Mouse (Mus musculus): ENCODE measurements around the gene Btbd6.

The Btbd6 gene

DNA sequence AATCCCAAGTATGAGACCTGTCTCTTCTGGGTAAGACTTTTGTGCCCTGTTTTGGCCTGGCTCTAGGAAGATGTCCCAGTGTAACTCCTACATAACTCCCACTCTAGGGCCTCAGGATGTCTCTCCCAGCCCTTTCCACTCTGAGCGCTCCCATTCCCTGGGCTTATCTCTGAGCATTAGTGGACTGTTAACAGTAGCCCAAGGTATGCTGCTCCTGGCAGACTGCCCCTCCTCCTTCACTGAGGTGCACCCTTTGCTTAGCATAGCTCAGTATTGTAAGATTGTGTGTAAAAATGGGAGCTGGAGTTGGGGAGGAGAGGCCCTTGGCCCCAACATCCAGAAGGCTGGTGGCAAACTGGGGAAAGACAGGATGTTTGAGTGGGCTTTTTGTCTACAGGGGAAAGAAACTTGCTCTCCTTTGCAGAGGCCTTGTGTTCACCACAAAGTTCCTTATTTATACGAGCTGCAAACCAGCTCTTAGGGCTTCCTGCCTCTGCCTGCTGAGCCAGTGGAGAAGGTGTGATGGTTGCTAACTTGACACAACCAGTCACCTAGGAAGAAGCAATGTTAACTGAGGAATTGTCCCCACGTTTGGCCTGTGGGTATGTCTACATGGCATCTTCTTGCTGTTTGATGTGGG lies 23.2 kb upstream of the Btbd6 start:
- DNase-seq (ENCODE audit: low spot score): no peak

DNA sequence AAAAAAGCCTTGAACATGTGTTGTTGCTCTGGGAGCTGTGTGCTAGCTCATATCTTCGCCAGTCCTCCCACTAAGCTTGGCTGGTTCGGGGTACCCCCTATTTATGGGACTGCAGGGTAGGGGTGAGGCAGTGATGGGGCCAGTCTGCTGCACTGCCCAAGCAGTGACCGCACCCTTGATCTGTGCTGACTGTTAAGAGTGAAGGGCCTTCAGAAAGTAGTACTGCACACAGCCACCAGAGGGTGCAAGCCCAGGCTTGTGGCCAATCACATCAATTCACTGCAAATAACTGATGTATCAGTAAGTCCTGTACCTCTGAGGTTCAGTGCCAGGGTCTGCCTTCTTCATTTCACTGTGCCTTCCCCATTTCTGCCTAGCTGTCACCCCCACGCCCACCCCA lies 20.5 kb upstream of the Btbd6 start:
- DNase-seq (ENCODE audit: low spot score): peak; percentile 68

DNA sequence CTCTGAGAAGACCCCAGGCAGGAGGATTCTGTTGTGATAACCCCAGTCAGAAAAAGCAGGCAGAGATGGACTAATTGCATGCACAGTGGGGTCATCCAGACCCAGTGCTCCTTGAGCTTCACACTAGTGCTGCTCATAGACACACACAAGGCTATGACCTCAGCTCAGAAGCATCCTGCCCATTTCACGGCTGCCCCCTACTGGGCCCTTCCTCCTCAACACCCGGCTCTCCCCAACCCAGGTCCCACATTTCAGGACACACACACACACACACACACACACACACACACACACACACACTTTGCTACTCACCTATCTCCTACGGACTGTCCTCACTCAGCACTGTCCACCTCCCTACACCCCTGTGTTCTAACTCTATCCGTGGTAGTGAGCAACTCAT lies 18.0 kb upstream of the Btbd6 start:
- no peak for DNase-seq (ENCODE audit: low spot score)

DNA sequence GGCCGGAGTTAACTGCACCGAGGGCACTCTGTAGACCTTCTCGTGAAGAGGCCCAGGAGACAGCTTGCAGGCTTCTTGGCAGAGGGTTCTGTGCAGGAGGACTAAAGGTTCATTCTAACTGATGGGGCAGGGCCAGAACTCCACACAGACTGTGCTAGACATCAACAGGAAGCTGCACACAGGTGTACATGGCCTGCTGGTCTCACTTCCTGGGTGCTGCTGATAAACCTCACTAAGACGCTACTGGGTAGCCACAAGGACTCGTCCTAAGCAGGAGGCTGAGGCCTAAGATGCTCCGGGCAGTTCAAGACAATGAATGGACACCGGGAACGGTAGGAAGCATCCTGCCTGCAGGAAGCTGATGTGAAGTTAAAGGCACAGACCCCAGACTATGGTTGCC lies 16.9 kb upstream of the Btbd6 start:
- DNase-seq (ENCODE audit: low spot score): no peak

DNA sequence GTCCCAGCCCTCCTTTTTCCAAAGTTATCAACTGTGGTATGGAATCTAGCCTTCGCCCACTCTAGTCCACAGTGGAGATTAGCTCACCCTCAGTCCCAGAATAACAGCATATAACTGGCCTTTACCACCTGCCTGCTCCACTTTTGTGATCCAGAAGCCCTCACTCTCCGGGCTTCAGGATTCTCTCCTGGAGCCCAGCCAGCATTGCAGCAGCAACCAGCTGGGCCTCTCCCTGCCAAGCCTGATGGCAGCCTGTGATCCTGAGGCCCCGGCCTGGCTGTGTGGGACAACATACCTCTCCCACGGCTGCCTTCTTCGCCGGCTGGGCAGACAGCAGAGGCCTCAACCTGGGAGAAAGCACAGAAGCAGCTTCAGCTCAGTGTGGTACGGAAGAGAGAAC lies 14.9 kb upstream of the Btbd6 start:
- no peak for DNase-seq (ENCODE audit: low spot score)

DNA sequence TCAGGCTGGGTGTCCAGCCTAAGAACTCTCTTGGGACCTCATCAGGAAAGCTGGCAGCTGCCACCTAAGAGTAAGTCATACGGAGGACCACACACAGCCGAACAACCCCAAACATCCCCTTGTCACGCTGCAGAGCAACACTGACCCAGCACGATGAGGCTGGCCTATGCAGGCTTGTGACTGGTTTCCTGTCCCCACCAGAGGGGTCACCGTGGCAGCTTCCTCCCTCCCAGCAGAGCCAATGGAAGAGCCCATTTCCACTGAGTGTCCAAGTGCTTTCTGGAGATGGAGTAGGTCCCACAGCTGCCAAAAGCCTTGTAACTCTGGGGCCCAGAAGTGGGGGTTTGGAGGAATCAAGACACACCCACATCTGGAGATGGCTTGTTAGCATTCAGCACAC lies 14.4 kb upstream of the Btbd6 start:
- DNase-seq (ENCODE audit: low spot score): no peak

DNA sequence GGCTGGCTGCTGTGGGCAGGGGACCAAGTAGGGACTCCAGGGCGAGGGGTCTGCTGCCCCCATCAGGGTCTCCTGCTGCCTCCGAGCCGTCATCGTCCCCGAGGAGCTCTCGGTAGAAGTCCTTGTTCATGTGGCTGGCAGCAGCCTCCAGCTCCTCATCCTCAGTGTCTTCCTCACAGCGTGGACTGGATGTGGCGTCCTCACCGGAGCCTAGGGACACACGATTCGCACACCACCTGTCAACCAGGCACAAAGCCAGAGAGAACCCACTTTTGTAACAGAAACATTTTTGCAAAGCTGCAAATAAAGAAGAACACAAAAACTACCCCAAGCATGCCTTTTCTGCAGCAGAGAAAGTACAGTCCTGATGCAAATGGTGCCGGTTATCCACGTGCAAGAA lies 10.5 kb upstream of the Btbd6 start:
- DNase-seq (ENCODE audit: low spot score): no peak

DNA sequence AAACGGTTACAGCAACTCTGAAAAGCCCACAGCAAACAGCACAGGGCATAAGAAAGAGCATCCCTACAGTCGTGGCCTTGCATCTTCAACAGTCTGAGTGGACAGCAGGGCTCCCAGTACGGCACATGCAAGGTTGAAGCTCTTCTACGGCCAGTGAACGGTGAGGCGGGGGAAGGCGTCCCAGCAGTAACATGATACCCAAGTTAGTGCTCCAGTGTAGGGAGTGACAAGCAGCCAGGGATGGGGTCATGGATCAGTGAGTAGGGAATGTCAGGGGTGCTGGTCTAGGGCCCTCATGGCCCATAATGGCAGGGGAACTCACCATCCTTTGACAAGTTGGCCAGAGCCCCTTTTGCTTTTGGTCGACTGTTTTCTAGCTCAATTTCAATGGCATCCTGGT lies 7.3 kb upstream of the Btbd6 start:
- no peak for DNase-seq (ENCODE audit: low spot score)

DNA sequence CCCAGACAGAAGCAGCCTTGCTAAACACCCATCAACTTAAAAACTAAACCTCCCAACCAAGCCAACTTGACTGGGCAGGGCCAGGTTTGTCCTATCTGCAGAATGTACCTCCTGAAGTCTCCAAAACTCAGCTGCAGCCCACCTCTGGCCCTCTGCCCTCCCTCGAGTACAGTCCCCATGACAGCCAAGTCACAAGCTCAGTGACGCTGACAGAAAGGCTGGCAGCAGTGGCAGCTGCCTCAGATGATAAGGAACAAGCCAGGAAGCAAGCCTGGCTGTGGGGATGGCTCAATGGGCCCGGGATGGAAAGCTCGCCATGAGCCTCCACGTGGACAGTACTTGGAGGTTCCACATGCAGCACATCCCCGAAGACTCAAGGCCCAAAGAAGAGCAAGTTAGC lies 6.7 kb upstream of the Btbd6 start:
- DNase-seq (ENCODE audit: low spot score): no peak

DNA sequence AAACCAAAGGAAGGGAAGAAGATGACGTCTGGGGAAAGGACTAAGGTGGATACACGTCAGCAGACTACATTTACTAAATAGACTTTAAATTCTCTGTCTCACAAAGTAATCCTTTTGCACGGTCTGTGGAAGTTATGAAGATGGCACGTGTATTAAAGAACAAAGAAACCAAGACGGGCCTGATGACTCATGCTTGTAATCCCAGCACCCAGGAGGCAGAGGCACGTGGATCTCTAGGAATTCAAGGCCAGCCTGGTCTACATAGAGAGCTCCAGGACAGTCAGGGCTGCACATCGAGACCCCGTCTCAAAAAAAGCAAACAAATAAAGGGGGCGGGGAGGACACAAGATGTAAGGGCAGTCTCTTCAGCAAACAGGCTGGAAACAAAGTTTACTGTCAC lies 1.5 kb upstream of the Btbd6 start:
- no peak for DNase-seq (ENCODE audit: low spot score)

DNA sequence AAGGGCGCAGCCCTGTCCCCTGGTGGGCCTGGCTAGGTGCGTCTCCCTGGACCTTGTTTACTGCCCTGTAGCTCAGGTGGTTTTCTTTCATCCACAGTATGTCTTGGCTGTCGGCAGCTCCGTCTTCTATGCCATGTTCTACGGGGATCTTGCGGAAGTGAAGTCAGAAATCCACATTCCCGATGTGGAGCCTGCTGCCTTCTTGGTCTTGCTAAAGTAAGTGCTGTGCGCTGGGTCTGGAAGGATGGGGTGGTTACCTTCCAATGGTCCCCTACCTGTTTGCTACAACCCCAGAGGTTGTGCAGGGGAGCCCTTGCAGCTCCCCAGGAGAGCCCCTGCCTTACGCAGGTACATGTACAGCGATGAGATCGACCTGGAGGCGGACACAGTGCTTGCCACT lies 874 bp downstream of the Btbd6 start:
- no peak for DNase-seq (ENCODE audit: low spot score)

DNA sequence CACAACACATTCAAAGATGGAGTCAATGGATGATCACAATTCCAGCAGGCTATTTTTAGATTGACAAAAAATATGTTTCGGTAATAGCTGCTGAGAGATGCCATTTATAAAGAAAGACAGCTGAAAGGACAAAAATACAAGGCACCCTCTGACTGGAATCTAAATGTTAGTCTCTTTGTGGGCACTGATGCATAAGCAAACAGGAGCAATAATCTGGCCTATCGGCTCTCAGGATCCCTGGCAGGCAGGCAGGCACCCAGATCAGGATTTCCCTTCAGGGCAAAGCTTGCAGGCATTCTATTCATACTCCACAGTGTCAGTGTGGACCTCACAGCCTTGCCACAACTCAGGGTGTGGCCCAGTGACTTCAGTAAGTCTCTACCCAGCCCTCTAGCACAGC lies 5.7 kb downstream of the Btbd6 start:
- DNase-seq (ENCODE audit: low spot score): no peak

DNA sequence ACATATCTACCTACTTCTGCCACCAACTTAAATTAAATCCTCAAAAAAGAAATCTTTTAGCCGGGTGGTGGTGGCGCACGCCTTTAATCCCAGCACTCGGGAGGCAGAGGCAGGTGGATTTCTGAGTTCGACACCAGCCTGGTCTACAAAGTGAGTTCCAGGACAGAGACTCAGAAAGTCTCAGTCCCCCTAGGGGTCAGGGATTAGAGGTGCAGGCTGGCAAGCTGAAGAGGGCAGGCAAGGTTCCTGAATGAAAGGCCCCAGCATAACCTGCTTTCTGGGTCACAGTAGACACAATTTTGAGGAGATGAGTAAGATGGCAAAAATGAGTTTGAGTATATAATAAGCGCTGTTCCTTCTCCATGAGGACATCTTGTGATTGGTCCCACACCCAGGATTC lies 9.1 kb downstream of the Btbd6 start:
- no peak for DNase-seq (ENCODE audit: low spot score)

DNA sequence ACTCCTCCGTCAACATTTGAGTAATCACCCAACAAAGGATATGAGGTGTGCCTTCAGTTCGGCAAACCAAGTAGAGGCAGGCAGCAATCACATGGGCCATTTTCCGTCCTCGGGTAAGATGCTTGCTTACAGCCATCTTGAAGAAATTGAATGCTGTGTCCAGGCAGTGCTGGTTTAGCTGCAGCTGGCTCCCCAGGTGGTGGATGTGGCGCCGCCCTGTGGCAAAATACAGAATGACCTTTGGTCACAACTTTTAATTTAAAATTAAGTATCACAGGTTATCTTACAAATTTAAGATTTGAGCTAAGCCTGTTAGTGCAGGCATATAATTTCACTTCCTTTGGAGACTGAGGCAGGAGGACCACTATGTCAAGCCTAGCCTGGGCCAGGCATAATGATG lies 11.6 kb downstream of the Btbd6 start:
- peak; percentile 32 for DNase-seq (ENCODE audit: low spot score)

DNA sequence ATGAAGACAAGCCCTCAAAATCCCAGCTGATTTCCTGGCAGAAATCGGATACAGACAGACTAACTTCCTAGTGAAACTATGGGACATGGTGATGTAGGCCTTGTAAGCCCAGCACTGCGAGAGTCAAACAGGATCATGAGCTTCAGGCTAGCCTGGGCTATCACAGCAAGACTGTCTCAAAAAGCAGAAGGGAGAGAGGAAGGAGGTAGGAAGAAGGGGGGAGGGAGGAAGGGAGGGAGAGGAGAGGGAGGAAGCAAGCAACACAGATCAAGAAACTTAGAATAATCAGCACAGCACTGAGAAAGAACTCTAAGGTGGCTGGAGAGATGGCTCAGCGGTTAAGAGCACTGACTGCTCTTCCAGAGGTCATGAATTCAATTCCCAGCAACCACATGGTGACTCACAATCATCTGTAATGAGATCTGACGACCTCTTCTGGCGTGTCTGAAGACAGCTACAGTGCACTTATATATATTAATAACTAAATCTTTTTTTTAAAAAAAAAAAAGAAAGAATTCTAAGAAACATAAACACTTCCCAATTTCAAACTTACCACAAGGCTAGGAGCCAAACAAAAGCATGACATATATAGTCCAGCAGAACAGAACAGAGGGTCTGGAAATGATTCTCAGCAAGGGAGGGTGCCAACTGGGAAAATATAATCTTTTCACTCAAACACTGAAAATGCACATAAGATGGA lies 14.6 kb downstream of the Btbd6 start:
- DNase-seq (ENCODE audit: low spot score): no peak

DNA sequence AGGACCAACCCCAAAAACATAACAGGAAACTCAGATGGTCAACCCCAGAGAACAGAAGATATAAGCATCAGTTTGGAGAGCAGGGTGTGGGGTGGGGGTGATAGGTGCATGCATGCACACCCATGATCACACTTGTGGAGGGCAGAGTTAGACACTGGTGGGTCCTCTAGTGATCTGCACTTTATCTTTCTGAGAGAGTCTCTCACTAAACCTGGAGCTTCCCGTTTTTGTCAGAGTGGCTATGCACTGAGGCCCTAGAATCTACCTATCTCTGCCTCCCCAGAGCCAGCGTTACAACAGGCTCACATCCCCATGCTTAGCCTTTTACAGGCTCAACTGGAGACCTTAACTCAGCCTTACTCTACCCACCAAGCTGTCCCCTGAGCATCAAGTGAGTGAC lies 15.2 kb downstream of the Btbd6 start:
- DNase-seq (ENCODE audit: low spot score): no peak

DNA sequence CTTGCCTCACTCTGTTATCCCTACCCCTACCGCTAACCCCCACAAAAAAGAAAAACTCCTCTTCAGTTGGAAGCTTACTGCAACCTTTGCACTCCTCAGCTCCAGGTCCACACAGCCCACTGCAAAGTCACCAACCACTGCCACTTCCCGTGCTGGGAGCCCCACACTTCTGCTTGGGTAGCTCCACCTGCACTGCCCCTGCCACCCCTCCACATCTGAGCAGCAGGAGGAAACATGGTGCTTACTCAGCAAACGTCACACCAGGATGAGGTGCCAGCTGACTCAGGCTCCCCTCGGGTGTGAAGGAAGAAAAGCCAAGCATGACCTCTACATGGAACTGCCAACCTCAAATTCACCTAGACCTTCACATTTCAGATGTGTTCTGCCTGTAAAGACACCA lies 17.9 kb downstream of the Btbd6 start:
- no peak for DNase-seq (ENCODE audit: low spot score)

DNA sequence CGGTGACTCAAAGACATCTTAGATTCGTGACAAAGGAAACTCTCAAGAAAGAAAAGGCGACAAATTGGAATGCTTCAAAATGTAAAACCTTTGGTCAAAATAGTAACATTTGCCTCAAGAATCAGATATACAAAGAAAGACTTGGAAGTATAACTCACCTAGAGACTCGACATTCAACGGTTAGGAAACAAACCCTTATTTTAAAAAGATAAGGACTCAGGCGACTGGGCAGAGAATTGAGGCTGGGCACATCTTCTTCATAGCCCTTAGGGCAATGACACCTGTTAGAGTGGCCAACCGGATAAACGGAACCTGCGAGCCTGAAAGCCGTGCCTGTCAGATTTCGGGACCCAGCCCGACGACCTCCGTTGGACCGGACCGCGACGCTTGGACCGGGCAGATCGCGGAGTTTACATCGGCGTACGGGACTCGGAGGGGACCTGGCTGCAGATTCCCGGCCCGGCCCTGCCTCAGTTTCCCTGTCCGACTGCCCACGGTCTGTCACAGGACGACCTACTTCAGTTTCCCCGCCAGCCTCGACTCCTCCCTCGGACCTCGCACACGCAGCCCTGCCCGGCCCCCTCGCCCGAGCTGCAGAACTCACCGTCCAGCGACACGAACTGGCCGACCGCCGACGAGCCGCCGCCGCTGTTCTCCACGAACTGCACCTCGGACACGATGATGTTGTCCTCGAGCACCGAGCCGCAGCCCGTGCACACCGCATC lies 23.4 kb downstream of the Btbd6 start:
- peak; percentile 14 for DNase-seq (ENCODE audit: low spot score)

DNA sequence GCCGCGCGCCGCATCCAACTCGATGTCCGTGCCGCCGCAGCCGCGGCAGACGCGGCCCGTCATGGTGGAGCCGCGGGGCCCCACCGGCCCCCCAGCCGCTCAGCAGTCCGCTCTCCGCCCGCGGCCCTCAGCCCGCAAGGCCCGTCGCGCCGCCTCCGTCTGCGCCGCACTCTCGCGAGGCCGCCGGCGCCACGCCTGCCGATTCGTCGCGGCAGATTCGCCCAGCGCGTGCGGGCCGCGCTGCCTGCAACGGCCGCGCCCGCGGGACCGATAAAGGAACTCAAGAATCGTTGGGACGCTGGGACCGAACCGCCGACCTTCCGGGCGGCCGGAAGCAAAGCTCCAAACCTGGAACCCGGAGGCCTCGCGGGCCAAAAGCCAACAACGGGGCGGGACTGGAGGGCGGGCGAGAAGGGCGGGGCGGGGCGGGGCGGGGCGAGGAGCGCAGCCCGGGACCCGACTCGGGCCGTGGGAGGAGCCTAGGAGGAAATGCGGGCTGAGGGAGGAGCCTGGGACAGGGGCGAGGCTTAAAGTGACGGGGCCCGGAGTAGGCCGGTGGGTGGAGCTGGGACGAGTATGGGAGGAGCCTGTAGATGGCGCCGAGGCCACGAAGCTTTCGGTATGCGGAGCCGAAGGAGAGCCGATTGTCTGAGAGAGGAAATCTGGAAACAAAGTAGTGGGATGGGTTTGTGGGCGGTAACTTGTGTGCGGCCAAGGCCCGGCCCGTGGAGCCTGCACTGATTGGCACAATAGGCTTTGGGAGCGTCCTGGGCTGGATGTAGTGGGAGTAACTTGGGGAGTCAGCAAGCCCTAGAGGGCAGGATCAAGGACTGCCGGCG lies 24.2 kb downstream of the Btbd6 start, which contains the start of gene Brf1:
Gene Brf1 (minus strand): TSS at position 411 of the 839 bp plus-strand sequence.
- peak; percentile 96 for DNase-seq (ENCODE audit: low spot score)

DNA sequence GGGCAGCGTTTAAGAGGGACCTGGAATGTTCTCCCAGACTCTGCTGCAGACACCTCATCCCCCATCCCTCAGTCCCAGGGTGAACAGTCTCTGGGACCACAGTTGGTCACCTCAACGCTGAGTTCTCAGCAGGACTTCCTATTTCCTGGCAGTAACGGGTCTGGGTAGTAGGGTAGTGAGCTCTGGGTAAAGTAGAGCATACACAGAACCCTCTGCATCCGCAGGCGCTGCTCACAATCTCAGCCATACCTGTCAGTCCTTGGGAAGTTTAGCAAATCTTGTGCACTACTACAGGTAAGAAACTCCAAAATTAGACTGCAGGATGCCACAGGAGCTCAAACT lies 24.8 kb downstream of the Btbd6 start:
- DNase-seq (ENCODE audit: low spot score): no peak

DNA sequence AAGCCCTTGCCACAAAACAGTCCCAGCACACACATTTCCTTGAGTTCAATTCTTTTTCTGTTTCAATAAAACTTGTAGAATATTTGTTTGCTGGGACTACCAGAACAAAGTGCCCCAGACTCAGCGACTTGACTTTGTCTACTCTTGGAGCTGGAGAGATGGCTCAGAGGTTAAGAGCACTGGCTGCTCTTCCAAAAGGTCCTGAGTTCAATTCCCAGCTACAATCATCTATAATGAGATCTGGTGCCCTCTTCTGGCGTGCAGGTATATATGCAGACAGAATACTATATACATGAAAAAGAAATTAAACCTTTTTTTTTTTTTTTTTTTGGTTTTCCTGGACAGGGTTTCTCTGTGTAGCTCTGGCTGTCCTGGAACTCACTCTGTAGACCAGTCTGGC lies 26.4 kb downstream of the Btbd6 start:
- no peak for DNase-seq (ENCODE audit: low spot score)

DNA sequence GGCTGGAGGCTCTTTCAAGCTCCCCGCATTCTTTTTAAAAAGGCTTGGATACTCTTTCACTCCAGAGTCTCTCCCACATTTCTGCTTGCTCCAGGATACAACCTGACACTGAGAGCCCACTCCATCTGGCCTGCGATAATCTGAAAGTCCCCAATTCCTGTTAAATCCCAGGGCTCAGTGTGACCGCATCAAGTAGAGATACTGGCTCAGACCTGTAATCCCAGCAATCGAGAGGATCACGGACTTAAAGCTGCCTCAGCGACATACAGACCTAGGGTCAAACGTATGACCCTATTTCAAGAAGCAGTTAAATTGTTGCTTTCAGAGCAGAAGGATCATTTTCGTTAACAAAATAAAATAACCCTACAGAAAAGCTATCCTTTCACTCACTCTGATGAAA lies 27.7 kb downstream of the Btbd6 start:
- no peak for DNase-seq (ENCODE audit: low spot score)

DNA sequence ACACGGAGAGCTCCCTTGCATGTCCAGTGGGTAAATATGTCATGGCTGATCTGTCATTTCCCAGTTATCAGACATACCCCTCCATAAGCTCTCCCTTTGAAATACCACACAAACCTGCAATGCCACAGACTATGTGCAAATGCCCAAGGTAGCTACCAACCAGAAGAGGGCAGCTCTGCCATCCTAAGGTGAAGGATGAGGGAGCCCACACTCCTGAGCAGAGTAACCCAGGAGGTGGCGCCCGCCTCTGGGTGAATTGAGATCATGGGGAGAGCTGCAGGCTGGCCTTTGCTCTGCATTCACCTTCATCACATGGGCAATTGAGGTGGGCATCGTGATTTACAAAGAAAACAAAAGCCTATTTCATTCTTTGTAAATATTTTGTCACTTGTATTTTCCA lies 28.7 kb downstream of the Btbd6 start:
- peak; percentile 55 for DNase-seq (ENCODE audit: low spot score)

All from spleen, adult 12 weeks (tissue).